Mouse (Mus musculus) ovary, postnatal 10 days (tissue): ENCODE measurements around the gene Abcg5.

Source experiments
- DNase-seq: peaks from one replicate; pipeline ENCODE4 v3.0.0; 2022; ENCODE audit warnings: low spot score

Gene Abcg5

DNA sequence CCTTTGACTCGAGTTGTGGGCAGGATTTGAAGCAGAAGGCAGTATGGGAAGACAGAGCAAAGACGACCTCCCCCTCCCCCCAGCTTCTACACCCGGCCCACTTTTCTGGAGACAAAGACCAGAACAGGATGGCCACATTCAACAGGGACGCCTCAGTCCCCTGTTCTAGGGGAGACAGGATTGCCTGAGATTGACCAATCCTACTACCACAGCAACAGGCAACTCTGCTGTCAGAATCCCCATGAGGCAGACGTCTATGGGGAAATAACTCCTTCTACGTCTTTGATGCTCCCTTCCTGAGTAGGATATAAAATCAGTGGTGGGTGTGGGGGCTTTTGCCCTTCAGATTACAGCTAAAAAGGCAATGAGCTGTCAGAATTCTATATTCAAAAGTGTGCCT lies 1.5 kb upstream of the Abcg5 start:
- DNase-seq: no peak

DNA sequence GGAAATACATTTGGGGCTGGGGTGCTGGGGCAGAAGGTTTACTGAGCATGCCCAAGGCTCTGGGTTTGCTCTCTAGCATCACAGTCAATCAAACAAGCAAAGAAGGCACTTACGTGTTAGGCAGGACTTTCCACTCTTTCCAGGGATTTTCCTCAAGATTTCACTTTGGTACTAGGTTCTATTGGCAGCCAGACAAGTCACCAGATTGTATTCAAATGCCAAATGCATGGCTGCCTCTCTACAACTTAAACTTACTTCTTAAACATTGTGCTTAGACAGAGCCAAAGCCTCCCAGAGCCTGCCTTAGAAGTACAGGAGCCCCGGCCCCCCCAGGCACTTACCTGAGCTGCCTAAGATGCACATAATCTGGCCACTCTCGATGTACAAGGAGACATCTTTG lies 1.1 kb downstream of the Abcg5 start:
- no peak for DNase-seq

DNA sequence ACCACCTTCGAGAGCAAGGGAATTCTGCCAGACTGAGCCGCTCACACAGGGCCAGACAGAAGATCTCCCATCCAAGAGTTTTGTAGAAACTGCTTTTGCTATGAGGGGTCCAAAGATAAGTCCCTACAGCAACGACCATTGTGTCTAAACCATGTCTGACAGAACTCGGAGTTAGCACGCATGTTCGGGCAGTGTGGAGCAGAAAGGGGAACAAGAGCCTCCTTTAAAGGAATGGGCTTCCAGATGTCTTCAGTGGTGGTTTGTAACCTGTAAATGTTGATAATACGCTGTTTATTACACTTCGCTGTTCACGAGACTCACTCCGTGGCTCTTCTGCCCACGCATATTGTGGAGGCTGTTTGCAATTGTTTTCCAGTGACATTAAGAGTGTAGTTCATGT lies 5.2 kb downstream of the Abcg5 start:
- no peak for DNase-seq

DNA sequence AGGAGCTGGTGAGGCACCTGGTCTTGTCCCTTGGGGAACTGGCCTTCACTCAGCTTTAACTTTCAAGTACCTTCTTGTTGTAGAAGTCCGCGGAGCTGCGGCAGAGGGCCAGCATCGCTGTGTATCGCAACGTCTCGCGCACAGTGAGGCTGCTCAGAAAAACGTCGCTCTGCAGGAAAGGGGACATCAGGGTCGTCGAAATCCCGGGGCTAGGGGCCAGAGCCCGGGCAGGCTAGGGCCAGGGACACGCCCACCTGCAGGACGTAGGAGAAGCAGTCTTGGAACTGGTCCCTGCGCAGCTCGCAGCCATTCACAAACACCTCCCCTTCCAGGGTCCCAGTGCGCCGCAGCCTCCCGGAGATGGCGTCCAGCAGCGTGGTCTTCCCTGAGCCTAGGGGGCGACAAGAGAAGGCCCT lies 6.9 kb downstream of the Abcg5 start, which contains the start of gene Abcg8:
Abcg8 (plus strand) TSS at position 352 of the 416 bp plus-strand sequence.
- no peak for DNase-seq

DNA sequence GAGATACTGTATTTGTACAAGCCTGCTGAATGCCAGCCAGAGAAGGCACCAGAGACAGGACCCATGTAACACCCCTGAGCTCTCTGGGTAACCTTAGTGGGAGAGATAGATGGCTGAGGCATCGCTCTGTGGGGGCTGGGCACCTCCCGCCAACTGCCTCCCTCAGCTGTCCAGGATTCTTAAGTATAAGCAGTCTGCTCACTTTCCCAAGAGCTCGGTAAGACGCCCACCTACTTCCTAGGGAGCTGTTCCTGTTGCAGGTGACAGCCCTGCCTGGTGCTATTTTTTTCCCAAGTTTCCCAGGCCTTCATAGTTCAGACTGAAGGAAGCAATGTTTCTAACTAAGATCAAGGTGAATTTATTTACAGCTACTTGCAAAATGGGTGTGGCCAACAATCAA lies 7.6 kb downstream of the Abcg5 start:
- DNase-seq: no peak

DNA sequence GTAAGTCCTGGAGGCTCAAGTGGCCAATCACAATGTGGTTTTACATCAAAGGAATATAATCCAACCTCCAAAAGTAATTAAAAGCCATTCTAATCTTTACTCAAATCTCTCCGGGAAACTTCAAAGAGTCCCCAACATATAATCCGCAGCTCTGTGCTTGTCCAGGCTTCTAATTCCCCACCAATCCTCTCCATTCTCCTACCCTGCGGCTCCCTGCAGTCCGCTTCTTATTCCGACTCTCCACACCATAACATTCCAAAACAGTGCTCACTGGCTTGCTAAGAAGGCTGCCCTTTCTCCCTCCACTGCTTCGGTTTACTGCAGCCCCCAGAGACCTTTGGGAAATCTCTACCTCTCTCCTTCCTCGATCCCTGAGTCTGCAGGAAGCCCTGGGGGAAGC lies 8.8 kb downstream of the Abcg5 start:
- DNase-seq: no peak

DNA sequence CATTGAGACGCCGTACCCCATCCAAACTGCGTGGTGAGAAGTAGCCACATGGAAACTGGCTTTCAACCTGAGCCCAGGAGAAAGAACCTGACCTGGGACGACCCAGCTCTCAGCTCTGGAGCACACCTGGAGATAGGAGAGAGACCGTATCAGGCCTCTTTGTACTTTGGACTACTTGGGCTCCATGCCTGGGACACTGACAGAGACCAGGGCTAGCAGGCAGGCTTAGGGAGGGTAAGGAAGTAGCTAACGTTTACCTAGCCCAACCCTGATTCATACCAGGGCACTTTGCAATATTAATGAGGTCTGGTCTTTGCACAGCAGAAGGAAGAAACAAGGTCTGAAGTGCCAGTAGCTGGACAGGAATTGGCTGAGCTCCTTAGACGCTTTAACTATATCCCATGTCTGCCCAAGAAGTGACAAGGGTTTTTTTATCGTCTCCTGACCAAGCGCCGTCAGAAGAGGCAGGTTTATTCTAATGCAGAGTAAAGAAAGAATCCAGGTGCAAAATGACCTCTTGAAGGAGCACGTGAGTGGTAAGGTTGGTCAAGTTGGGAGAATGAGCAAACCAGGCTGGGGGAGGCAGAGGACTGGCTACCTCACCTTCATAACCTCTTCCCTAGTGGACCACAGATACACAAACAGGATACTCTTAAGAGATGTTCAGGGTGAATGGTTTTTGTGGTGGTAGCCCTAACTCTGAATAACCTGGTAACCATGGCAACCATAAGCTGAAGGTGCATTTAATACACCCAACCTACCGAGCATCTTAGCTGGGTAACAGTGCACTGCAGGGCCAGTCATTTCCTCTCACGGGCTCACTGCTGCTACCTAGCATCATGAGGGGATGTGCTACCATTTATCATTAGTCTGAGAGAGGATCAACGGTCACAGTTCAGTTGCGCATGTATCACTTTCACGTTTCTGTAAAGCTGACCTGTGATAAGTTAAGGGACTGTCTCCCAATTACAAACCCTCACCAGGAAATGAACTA lies 10.1 kb downstream of the Abcg5 start:
- DNase-seq: no peak

DNA sequence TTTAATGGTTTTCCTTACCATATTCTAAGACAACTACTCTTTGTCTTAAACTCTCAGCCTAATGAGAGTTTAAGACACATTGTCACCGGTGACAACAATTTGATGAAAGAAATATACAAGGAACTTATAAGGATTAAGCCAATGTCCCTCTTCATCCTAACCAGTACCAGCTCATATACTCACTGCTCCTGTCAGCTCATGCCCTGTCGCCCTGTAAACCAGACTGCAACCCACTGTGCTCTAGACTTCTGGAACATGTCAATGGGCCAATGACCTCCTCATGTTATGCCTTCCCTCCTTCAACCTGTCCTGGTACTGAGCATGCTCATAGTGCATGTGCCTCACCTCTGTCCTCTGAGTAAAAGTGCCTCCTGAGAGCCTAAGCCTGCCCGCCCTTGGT lies 15.0 kb downstream of the Abcg5 start:
- no peak for DNase-seq

DNA sequence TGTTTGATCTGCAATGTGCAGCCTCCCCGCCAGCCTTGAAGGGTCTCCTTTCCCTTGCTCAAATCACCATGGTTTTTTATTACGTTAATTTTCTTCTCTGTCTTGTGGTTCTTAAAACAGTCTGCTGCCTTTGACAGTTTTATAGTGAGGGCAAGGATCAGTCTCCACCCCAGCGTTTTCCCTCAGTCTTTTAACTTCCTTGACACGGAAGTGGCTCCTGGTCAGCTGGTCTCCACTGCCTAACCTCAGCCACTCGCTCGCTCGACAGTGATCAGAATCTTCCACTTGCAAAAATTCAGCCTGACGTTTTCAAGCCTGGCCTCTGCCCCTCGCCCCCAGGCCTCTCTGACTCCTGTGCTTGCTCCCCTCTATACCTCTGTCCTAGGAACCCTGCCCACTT lies 17.1 kb downstream of the Abcg5 start:
- no peak for DNase-seq

DNA sequence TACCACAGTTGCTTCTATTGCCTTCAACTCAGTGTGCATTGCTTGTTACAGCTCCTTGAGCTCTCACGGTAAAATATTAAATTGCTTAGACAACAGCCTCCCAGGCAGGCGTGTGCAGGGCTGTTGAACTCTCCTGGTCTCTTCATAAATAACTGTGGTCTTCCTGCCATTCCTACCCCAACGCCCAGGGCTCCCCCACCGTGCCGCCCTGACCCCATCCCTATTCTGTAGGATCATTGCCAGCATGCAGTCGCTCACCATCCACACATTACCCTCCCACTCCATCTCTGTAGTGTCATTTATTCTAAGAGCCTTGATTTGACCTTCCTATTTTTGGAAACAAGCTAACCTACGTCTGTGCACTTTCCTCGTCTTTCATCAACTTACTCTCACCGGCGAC lies 17.8 kb downstream of the Abcg5 start:
- no peak for DNase-seq

DNA sequence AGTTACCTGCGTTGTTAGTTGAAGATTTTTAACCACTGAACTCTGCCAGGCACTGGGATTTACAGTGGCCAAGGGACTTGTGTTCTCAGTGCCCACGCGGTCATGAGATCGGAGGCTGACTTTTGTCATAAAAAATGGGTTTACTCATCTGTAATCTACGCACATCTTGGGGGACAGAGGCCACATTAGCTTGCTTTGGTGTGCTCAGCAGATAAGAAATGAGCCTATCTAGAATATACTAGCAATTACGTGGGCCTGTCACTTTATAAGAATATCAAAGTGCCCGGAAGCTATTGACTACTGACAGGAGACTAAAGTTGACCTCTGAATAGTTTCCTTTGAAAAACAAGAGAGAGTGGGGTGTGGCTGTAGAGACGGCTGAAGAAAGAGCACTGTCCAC lies 23.9 kb downstream of the Abcg5 start:
- no peak for DNase-seq

DNA sequence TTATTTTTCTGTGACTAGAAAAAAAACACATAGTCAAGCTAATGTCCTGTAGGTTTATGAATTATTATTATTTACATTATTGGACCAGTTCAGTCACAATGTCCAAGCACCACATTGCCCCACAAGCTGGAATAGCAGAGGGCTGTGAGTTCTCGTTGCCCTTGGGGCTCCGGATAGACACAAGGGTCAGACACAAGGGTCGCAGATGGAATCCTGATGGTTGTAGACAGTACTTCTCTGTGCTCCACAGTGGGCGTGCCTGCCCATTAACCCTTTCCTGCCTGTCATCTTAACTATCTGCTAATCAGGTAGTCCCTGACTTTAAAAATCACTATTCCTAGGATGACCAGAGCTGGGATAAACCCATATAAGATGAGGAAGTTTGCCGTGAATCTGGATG lies 24.6 kb downstream of the Abcg5 start:
- no peak for DNase-seq

DNA sequence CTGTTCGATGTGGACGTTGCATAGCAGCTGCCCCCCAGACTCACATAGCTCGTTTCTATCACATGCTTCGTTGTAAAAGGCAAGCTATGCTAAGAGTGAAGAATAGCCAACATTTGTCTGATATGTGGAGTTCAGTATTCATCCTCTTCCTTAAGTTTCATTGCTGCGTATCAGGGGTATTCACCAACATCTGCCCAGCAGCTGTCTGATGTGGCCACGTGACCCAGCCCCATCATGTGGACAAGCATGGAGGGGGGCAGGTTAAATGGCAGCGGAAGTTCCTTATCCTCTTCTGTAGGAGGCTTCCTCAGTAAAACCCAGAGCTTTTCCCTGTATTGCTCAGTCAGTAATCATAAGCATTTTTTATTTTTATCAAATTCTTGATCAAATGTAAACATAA lies 25.0 kb downstream of the Abcg5 start:
- DNase-seq: no peak

DNA sequence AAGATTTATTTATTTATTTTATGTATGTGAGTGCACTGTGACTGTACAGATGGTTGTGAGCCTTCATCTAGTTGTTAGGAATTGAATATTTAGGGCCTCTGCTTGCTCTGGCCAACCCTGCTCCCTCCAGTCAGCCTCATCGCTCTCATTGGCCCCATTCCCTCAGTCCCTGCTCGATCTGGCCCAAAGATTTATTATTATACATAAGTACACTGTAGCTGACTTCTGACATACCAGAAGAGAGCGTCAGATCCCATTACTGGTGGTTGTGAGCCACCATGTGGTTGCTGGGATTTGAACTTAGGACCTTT lies 25.4 kb downstream of the Abcg5 start:
- DNase-seq: no peak

DNA sequence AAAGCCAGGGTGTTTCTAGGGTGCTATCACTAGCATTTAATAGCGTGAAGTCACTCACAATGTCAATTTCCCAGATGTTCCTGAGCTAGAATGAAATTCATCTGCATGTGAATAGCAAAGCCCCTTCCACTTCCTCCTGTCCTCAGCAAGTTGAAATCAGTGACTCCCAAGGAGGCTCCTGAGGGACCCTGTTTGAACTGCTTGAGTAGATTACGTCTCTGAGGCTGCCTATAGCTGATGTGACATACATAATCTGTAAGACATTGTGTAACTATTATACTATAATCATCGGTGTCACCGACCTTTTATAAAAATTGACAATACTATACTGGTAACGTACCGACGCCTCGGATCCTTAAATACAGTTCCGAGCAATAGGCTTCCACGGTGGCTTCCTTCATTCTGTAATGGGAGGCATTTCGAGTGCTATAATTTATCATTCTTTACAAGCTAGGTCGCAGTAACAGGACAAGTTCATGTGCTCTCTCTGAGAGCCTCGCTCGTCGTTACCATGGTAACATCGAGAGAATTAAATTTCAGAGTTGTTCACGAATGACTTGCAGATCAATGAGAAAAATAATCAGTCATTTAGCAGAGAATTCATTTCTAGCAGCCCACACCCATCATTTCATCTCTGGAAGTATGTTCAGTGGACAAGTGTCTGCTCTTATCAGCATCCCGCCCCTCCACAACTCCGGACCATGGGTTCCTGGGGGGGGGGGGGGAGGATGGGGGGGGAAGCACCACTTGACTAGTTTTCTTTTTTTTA lies 26.0 kb downstream of the Abcg5 start:
- DNase-seq: no peak

DNA sequence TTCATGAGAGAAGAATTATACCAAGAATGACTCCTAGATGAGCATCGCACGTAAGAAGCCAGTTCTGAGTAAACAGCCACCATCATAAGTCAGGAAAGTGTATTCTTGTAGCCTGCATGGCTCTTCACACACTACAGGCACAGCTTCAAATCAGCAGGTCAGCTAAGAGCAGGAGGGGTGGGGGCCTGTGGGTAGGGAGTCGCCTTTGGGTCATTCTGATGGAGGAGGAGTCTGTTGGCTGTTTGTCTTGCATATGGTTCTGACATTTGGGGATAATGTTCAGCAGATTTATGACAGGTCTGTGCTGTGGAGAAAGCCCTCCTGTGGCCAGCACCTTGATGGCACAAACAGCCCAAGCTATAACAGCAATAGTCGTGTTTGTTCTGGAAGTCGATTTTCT lies 26.6 kb downstream of the Abcg5 start:
- no peak for DNase-seq

DNA sequence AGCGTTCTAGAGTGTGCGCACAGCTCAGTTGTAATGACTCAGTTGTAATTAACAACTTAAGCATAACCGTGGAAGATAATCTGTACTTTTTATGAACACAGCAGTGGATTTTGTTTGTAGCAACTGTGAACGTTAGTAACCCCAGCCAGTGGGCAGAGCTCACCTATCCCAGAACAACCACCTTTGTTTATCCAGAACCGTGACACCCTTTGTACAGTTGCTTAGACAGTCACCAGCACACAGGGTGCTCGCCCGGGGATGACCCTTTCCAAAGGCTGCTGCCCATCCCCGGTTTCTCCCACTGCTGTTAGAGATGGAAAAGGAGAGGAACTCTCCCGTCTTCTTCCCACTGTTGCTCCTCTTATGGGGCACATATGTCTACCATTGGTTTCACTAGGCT lies 29.3 kb downstream of the Abcg5 start:
- DNase-seq: no peak

DNA sequence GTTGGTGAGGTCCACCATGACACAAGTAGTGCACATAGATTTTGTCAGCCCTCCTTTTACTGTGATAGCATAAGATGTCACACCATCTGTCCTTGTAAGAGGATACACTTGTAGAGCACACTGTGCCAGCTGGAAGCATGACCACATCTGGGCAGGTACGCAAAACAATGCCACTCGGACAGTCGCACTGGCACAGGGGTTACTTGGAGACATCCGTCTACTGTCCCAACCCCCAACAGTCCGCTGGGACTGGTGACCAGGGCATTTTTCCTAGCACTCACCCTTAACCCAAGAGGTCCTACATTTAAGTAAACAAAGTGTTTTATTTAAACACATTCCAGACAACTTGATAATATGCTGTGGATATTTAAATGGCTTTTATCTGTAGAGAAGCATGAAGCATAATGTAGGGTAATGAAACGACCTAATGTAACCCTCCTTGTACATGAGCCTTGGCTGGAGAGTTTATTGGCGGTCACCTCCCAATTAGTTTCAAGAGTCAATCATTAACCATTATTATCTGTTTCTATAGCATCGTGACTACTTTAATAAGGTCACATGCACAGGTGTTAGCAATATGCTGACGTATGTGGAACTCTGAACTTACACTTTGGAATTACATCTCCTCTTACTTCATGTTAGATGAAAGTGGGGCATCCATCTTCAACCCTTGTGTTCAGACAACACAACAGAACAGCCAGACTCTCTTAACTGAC lies 32.4 kb downstream of the Abcg5 start:
- DNase-seq: no peak

DNA sequence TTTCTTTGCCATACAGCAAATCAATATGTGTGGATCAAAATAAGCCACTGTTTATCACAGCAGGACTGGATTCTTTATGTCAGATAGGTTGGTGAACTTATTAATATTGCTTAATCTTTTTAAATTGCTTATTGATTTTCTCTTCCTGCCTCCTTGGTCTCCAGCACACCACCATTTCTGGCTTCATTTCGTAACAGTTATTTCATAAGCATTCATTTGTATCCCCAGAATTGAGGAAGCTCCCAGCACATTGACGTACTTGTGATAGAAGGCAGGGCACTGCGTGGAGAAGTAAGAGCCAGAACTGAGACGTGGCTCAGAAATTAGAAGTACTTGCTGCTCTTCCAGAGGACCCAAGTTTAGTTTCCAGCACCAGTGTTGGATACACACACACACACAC lies 35.2 kb downstream of the Abcg5 start:
- no peak for DNase-seq

DNA sequence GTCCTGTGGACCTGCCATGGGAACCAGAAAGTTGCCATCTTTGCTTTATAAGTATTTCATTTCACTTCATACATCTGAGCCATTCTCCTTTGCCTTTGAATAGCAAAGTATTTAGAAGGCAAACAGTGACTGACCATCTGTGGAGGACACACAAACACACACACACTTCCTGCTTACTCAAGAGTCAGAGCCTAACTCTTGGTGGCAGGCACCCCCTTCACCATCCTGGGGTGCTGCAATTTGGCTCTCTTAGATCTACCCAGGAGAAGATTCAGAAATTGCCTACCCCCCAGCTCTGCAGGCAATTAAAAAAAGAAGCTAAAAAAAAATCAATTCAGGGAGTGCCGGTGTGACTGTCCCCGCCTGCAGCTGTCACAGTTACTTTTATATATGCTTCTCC lies 36.3 kb downstream of the Abcg5 start:
- DNase-seq: no peak

DNA sequence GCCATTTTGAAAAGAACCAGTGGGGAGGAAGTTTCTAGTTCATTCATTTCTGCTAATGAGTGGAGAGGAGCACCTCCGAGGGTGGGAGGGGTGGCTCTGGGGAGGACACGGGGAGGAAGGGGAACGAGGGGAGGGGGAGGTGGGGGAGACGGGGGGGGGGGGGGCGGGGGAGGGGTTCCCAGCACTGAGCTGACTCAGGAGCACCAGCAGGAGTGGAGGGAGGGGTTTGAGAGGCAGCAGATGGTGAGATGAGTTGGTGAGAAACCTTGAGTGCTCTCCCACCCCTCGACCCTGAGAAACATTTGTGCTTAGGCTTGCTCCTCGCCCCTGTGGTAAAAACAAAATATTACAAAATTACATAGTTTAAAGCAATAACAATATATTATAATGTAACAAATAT lies 36.9 kb downstream of the Abcg5 start:
- no peak for DNase-seq

DNA sequence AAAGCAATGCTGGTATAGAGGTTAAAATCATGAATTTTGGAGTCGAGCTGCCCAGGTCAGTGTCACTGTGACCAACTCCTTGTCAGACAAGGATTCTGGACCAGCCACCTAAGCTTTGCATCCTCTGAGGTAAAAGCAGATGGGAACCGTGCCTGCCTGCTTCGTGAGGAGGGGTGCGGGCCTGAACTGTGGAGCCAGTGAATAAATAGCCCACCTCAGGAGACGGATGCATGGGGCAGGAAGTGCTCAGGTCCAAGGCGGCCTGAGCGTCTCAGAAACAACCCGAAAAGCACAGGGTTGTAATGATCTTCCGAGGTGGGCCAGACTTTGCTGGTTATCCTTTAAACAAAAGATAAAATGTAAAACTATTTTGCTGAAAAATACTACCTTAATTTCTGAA lies 37.7 kb downstream of the Abcg5 start:
- no peak for DNase-seq
